Mouse (Mus musculus) urinary bladder, adult 18-20 months (tissue): Measurements from ENCODE around the gene Rhbdd2.

ENCODE experiments used
- DNase-seq, 2 experiments: peaks; one replicate each; pipeline ENCODE4 v3.0.0; 2022; ENCODE audit warnings: low spot score in 2 of 2, mixed read lengths in 2 of 2

Rhbdd2 gene

DNA sequence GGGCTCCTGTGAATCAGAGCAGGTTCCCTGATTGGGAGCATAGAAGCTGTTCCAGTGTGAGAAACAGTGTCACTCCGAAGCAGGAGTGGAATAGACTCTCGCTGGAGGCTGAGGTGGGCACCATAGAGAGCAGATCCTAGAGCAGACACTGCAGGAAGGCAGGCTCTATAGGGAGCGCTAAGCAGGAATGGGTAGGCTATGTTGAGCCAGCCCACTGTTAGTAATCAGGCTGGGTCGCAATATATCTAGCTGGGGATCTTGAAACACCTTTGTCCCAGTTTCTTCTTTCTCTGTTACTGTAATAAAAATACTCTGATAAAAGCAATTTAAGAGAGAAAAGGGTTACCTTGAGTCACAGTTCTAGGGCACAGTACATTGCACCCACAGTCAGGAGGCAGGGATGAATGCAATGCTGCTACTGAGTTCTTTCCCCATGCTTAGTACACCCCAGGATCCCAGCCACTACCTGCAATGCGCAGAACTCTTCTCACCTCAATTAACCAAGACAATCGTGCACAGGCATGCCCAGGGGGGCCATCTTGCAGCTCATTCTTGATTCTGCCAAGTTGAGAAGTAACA is 48.6 kb downstream of the Rhbdd2 start:
- DNase-seq: no peak

DNA sequence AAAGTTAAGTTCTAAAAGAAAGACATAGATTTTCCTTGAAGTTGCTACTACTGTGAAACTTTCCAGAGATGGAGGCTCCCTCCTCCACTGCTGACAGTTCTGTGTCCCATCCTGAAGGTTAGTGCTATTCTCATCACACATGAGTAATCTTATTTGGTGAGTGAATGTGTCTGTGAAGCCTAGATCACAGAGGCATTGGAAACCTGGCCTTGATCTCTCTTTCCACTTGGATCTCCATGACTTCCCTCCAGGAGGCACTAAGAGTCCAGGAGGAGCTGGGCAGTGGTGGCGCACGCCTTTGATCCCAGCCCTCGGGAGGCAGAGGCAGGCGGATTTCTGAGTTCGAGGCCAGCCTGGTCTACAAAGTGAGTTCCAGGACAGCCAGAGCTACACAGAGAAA is 49.6 kb downstream of the Rhbdd2 start:
- no peak for DNase-seq

DNA sequence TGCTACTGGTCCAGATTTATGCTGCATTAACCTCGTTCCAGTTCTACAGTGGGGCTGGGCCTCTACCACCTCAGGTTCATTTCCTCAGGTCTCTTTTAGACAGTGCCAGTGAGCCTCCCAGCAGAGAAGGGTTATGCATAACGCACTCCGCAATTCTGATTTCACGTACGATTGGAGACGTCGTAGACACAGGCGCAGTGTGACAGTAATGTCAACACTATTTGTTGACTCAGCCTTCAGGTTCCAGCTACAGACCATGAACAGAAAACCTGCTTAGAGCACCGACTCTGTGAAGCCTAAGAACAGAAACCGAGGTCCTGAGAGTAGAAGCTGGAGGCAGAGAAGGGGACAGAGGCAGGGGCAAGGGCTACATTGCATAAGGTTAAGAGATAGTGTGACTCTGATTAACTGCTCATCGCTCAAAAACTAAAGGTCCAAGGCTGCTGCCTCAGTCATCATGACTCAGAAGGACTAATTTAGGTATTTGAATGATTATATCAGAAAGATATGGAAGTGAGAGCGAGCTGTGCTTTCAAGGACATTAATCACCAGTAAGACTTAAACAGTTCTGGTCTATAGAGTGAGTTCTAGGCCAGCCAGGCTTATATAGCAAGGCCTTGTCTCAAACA is 50.6 kb downstream of the Rhbdd2 start:
- DNase-seq: no peak

DNA sequence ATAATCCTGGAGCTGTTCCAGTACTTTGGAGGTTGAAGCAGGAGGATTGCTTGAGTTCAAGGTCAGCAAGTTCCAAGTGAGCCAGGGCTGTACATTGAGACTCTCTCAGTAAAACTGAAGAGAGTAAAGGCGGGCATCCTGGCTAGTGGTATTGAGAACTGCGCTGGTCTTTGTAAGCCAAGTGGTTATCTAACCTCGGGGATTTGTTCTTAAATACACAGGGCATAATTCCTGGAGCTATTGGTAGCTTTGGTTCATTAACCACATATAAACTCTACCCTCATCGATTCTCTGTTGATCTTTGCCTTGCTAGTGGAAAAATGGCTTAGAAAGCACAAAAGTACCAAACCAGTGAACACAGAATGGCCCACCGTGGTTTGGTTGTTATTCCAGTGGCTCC is 58.0 kb downstream of the Rhbdd2 start:
- no peak for DNase-seq

DNA sequence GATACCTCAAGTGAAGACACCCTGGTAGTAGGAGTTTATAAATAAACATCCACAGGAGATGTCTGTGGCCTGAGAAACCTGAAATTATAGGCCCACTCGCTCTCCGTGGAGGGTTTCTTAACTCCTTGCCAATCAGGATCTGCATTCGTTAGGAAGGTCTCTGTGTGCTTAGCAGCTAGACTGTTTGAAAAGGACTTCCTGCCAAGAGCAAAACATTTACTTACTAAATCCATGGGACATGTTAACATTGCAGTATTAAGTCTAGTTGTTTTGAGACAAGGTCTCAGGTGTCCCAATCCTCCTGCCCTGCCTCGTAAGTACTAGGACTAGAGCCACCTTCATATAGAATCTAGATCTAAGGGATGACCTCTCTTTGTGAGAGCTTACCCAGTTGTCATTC is 58.8 kb downstream of the Rhbdd2 start:
- DNase-seq: no peak

DNA sequence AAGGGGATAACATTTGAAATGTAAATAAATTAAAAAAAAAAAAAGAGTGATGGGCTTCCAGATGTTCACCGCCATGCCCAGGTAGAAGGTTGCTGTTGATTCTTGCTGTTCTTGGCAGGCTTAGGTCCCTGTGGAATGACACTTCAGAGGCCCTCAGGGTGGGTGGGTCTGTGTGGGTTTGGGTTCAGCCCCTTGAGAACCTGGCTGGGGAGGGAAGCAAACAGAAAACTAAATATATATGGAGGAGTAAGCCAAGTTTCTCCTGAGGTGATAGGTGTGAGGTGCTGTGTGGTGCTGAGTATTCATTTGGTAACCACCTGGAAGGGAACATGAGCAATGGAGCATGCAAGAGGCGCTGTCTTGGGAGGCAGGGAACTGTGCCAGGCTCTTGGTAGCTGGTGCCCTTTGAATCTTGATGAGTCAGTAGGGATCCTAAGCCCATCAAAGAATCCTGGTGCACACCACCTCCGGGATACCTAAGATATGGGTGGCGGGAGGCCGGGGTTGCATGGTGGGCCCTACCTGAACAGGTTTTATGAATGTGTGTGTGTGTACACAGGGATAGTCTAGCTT is 60.9 kb downstream of the Rhbdd2 start:
- DNase-seq: no peak

DNA sequence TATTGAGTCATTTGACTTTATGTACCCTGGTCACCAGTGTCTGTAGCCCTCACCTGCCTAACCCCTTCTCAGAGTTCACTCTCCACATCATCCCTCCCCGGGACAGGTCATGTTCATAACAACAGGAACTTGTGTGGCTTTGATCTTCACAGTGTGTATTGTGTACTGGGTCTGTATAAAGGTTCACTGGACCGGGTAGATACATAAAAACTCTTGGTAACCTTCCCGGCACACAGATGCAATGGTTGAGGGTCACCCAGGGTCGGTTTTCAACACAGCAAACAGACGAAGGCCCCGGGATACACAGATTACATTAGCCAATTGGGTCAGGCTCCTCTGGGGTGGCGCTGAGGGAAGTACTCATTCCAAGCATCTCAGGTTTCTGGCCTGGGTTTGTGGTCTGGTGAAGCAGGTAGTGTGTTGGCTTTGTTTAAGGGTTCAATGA is 62.9 kb downstream of the Rhbdd2 start:
- no peak for DNase-seq
